9 mouse cellular contexts compared by ENCODE assay signal in the genomic region with DNA sequence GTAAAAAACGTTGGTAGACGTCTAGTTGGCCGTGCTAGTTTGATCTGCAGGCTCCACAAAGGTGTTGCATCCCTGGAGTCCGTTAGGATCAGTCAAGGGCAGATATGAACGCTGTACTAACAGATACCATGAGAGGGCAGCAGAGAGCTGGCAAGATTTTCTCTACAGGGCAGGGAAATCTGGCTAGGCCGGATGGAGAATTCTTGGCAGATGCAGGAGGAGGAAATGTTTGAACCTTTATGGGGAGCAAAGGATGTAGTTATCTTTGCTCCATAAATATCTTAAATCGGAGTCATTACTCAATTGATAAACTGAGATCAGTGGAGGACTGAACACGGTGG.
DNase-seq lines count a peak whose midpoint lies in the region; ATAC-seq and TF ChIP-seq lines count a peak whose summit lies in the region.
"Had no signal": no experiment of that assay in that cellular context is flagged by ENCODE, and none has a peak within 500 bp of the region (broad histone marks: within the 10 kb centered on the region; RNA-seq: fewer than 3 reads in every experiment).

No protein-coding gene starts in this region.

- no peak overlapping the region for H3K9ac ChIP-seq in intestine, embryonic 15.5 days

- H3K4me1 ChIP-seq in intestine, embryonic 15.5 days (replicated peaks) = no peaks in the 10 kb centered on the region

- H3K27me3 ChIP-seq in intestine, embryonic 15.5 days (replicated peaks) = no peaks in the 10 kb centered on the region

- intact Hi-C loops in left cerebral cortex, adult 2 months (cut with DNase I) = loop anchor here (1.0 to 5.0 kb wide), 4 partner anchors 485 to 1905 kb away; no protein-coding TSS in a partner anchor

- ATAC-seq in CD4-positive, CD25-positive, alpha-beta regulatory T cell, adult 4 months = no peak
- ATAC-seq in intestine, embryonic 15.5 days = peak; percentile 78

- TF ChIP-seq CTCF in left cerebral cortex, adult 2 months (IDR thresholded peaks at IDR 0.05) = peak; percentile 97

- no peak overlapping the region for H3K4me3 ChIP-seq in intestine, embryonic 15.5 days (replicated peaks)
- H3K4me3 ChIP-seq in left cerebral cortex, adult 2 months = no peak overlapping the region

- 10% methylated on average over 8 of the region's 8 CpGs for WGBS in intestine, embryonic 15.5 days

- no peaks in the 10 kb centered on the region for H3K36me3 ChIP-seq in intestine, embryonic 15.5 days

- no peaks in the 10 kb centered on the region for H3K9me3 ChIP-seq in intestine, embryonic 15.5 days

- no peak overlapping the region for H3K4me2 ChIP-seq in intestine, embryonic 15.5 days (replicated peaks)

- H3K27ac ChIP-seq in intestine, embryonic 15.5 days = no peak overlapping the region
- no peak overlapping the region for H3K27ac ChIP-seq in left cerebral cortex, adult 2 months
- H3K27ac ChIP-seq: macrophage had no signal

- DNase-seq in CD4-positive, CD25-positive, alpha-beta regulatory T cell, adult 2 months (ENCODE audit: low read depth, low spot score) = peak; percentile 14
- peak; percentile 78 to 89 for DNase-seq in cerebellum, postnatal 4 days (ENCODE audit: low spot score in 2 of 2)
- DNase-seq in gastrocnemius, postnatal 10 days = peak; percentile 61
- peak; percentile 78 to 83 for DNase-seq in left cerebral cortex, adult 2 months (ENCODE audit: extremely low spot score in 1 of 2, low spot score in 2 of 2)
- DNase-seq in mesoderm, embryonic 11.5 days (ENCODE audit: low read depth, low spot score) = peak; percentile 77
- peak; percentile 76 for DNase-seq in right cerebral cortex, postnatal 4 days

Comparison
In these comparisons a context has a peak if more than half of its experiments do, and no peak if none do; other contexts are left out.
1. DNase-seq: peak in every context shown above with its lines; median percentile 84 in cerebellum, postnatal 4 days; 80 in left cerebral cortex, adult 2 months; 77 in mesoderm, embryonic 11.5 days; 76 in right cerebral cortex, postnatal 4 days; 61 in gastrocnemius, postnatal 10 days; 14 in CD4-positive, CD25-positive, alpha-beta regulatory T cell, adult 2 months.